Mouse (Mus musculus) testis, adult 2 months (tissue): Measurements from ENCODE around the gene Serpinb8.

Source experiments
- CTCF ChIP-seq: fragments of 200-500 bp; IDR thresholded peaks from 2 replicates; pipeline ENCODE4 v1.5.1; 2012; ENCODE audit warnings: low read depth, mild to moderate bottlenecking, inconsistent platforms, low read length, moderate library complexity; ENCODE audit not compliant: control insufficient read depth, insufficient read depth, insufficient replicate concordance
- POLR2A ChIP-seq: fragments of 200-500 bp; IDR thresholded peaks from 2 replicates; pipeline ENCODE4 v1.6.1; 2012; ENCODE audit warnings: low read depth, mild to moderate bottlenecking, inconsistent platforms, low read length, moderate library complexity; ENCODE audit not compliant: control insufficient read depth

DNA sequence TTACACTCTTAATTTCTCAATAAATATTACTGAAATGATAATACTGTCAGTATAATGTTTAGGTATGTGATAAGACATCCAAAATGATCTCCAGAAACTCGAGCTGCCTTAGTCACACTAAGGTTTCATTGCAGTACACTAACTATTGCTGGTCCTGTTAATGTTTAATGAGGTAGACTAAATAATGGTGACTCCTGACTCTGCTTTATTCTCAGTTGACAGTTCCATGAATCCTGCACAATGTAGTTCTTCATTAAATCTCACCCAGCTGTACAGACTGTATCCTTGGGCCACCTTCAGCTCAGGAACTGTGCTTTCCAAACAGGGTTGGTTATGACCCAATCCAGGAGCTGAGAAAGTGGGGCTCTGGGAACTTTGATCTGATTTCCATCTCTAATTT is 19.1 kb downstream of the Serpinb8 start:
- TF ChIP-seq CTCF, result no peak
- no peak for TF ChIP-seq POLR2A
